Mouse (Mus musculus) fibroblast of lung, adult 2 months (primary cell): ENCODE results near the gene Adra2b.
A peak's percentile ranks its signal among the peaks of the same experiment; 100 is the strongest.

Experiments
- DNase-seq: peaks from one replicate; pipeline ENCODE4 v3.0.0-alpha.2; 2011; ENCODE audit warnings: low read depth

Adra2b gene

DNA sequence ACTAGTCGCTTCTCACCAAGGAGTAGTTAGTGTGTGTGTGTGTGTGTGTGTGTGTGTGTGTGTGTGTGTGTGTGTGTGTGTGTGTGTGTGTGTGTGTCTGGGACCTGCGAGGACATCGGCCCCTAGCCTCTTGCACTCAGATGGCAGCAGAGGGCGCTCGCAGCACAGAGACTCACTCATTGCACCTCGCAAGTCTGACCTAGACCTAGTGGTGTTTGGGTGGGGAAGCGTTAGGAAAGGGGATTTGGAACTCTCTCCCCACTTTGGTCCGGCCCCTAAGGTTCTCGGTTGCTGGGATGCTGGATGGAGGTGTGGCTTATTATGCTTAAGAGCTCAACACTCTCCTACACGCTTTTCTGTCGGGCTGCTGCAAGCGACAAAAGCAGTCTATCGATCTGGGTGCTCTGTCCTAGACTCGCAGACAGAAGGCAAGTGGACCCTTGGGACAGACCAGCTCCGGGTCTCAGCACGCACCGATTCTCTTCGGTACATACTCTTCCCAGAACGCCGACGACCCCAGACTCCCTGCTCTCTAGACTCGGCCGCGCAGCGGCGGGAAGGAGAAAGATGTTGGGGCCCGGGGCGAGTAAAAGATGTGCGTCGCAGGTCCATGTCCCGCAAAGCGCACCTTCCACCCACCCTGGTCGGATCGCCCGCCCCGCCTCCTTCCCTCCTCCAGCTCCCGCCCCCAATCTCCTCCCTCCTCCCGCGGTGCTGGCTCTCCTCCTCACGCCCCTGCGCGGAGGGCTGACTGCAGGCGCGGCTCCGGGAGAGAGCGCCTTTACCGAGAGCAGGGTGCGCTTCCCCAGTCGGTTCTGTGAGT, at the start of gene Adra2b:
Gene Adra2b (plus strand): TSS at position 750 of the 823 bp plus-strand sequence.
- peak; percentile 46 for DNase-seq

DNA sequence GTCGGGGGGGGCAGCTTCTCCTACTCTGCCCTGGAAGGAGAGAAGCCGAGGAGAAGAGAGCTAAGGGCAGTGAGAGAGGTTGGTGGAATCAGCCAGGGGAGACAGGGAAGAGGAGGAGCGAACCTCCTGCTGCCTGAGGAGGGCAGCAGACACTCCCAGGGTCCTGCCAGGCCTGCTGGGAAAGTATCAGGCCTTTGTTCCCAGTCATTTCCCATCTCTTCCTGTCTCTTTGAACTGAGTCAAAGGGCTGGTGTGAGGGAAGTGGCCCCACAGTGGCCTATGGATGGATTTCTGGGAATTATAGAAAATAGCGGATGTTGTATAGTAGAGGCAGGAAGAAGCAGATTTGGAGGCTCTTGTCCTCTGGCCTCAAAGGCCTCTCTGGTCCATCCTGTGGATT, 49.1 kb upstream of the Adra2b start:
- DNase-seq: no peak

DNA sequence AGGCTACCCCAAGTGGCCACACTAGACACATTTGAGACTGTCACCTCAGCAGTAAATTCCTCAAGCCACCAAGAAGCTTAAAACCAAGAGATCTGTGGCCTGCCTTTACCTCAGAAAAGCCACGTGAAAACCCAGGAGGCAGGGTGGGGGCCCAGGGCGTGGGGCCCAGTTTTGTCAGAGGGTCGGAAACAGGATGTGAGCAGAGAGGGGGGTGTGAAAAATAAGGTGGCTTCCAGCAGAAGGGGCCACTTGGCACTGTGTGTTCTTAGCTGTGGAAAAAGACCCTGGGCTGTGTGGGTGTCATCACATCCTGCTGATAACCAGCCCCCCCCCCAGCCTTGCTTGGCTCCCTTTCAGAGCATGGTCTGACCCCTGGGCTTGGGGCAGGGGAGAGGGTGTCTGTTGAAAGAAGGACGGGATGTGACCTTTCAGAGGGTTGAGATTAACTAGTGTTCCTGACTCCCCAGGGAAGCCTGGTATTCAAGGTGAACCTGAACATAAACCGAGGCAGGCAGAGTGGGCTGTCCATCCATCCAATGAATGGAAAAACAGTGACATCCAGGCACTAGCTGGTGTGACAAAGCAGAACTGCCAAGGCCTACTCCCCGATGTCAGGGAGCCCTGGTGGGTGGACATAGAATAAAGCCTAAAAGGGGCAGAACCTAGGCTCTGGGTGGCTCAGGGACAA, 48.4 kb upstream of the Adra2b start:
- no peak for DNase-seq

DNA sequence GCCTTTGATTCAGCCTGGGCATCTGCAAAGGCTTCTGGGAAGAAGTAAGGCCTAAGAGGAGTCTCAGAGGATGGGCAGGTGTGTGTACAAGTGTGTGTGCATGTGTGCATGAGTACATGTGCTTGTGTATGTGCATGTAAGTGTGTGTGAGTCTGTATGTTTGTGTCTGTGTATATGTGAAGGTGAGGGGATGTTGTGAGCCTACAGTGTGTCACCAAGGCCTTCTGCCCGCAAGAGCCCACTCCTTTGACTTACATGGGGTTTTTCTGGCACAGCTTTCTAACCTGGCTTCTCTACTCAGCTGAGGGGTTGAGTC, 47.9 kb upstream of the Adra2b start:
- no peak for DNase-seq

DNA sequence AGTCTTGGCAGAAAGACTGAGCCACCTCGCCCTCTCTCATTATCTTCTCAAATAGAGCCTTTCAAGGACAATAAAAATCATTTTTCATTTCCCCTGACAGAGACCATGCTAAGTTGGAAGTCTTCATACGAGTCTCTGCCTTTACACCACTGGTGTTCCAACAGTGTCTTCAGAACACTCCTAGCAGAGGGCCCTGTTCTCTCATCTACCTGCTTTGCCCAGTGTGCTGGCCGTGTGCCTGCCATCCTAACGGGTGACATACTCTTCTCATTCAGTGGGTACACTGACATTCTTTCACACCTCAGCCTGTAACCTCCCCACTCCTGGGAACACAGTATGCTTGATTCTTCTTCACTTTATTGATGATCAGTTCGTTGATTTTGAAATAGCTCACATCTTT, 46.6 kb upstream of the Adra2b start:
- DNase-seq: no peak

DNA sequence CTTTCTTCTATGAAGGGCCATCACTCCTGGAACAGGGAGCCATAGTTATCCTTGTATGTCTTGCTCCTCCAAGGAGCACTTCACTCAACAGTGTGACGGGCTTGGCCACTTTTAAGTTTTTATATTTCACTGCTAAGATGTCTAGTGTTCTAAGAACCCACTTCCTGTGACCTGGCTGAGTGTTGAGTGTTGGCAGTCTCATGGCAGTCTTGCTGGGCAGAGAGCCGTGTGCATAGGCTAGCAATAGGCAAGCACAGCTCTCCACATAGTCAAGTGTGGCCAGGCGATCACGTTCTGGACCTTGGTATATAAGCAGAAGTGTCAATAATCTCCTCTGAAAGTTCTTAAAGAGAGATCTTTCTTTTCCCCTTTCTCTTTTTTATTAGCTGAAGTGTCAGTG, 44.9 kb upstream of the Adra2b start:
- DNase-seq: no peak

DNA sequence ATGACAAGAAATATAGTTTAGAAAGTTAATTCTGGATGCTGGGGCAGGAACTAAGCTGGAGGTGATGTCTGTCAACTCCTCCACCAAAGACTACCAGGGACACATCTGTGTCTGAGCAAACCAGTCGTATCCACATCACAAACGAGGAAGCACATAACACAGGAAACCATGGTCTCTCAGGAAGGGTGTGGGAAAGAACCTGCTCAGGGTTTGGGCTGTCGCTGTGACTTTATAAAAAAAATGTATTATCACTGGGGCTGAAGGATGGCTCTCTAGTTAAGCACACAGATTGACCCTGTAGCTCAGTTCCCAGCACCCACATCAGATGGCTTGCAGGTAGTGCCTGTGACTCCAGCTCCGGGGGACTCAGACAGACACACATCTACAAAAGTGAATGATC, 43.9 kb upstream of the Adra2b start:
- no peak for DNase-seq

DNA sequence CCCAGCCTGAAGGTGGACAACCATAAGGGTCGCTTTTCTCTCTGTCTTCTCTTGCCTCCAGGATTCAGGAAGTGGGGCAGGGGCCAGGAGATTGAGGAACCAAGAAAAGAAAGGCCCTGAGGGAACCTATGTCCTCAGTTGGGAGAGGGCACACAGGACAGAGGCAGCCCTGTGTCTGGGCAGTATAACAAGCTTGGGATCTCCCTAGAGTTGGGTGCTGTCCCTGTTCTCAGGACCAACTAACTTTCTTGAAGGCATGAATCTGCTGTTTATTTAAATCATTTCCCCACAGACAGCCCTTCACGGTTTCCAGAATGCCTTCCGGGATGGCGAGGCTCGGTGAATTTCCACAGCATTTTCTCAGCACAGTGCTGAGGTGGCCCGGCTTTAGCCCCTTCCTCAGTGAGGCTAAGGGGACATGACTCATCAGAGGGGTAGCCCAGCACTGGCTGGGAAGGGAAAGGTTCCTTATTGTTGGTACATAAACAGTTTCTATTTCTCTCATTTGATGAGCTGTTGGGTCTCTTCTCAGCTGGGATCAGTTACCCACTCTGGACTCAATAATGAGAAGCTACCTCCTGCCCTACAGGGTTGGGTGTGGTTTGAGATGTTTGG, 40.2 kb upstream of the Adra2b start:
- DNase-seq: no peak

DNA sequence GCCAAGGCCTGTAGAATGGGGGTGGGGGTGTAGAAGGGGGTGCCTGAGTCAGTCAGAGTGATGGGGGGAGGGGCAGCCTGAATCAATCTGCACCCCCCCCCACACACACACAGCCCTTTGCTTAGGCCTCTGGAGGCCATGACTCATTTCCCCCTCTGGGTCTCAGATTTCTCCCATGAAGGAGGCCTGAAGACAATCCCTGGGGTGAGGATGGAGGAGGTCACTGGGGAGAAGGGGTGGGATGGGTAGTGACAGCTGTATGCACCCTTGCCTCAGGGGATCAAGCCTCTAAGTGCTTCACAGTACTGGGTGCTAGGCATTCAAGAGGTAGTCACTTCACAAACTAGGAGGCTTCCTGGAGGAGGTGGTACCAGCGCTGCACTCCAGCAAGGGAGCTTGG, 39.3 kb upstream of the Adra2b start:
- DNase-seq: no peak

DNA sequence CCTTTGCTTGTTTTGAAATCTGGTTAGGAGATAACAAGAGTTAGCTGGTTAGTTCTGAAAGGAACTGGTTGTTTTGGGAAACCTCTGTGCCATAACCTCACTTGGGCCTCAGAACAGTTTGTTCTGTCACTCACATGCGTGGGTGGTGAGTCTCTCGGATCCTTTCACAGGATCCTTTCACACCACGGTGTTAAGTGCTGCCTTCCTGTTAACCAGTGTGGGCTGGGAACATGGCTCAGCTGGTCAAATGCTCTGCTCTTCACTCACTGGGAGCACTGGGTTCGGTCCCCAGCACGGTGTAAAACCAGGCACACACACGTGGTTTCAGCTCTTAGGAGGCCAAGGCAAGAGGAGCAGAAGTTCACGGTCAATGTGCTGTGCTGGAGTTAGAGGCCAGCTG, 38.6 kb upstream of the Adra2b start:
- no peak for DNase-seq

DNA sequence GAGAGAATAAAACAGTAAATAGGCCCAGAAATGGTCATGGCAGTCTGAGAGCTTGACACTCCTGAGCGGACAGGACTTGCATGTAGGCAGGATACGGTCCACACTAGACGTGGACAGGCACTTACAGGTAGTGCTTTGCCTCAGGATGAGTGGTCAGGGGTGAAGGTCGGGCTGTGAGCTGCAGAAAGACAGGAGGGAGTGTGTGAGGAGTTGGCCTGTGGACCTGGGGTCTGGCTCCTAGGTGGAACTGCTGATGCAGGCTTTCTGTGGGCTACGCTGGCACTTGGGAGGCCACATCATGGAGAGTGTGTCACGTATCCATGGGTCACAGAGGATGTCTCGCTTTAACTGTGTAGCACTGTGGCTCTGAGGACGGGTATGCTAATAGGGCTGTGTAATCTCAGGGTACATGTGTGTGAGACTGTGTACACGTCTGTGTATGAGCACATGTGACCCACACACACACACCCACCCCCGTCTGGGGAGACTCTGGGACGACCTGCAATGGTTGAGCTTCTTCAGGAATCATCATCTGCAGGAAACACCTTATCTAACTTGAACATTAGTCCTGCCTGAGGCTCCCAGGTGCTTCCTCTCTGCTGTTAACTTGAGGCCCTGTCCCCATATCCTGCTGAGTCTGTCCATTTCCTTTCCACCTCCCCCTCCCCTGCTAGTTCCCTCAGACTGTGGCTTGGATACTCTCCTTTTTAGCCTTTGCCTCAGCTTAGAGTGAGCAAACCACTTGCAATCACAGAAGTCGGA, 34.7 kb upstream of the Adra2b start:
- no peak for DNase-seq

DNA sequence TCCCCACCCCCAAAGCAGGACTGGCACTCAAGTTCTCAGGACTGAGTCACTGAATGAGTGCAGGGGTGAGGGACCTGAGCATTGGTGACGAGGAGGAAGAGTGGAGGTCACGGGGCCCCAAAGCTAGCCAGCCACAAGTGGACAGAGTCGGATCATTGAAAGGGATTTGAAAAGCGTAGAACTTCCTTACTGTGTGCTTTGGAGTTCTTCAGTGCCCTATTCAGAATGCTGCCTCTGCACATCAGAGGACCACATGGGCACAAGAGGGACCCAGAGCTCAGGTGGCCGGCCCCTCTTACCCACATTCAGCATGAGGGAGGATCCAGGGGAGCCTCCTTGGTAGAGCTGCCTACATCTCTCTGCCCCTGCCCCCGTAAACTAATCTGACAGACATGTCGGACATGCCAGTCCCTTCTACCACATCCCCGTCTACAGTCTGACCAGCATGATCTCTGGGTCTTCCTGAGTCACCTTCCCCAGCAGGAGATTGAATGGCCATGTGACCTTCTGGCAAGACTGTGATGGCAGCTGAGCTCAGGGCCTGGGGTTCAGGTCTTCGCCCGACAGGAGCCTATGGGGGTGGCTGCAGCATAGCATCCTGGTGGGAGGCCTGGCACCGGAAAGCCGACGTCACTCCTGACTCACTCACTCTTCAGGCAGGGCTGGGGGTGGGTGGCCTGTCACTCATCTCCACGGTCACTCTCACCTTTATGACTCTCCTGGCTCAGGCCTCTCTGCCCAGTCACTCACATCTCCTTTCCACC, 30.0 kb upstream of the Adra2b start:
- no peak for DNase-seq

DNA sequence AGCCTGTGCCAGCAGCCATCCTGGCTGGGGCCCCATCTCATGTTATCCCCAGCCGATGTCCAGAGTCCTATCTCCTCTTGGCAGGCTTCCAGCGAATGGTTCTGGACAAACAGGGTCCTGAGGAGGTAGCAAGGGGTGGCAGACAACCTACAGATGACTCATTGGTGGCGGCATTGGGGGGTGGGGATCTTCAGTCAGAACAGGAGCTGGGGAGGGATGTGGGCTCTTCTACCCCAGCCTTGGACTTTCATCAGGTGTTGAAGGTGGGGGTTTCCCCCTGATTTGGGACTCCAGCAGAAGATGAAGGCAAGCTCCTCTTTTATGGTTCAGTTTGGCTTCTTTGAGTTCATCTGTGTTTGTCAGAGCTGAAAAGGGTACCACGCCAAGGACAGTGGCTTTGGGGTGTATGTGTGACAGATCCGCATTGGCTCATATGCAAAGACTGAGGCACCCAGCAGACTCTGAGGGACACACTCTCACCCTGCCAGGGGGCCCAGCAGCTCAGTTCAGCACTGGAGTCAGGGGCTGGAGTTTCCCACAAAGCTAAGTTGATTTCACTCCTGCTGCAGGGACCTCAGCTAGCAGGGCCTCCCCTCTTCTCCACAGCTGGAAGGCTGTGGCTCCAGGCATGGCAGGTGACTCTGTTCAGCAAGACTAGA, 28.9 kb upstream of the Adra2b start:
- no peak for DNase-seq

DNA sequence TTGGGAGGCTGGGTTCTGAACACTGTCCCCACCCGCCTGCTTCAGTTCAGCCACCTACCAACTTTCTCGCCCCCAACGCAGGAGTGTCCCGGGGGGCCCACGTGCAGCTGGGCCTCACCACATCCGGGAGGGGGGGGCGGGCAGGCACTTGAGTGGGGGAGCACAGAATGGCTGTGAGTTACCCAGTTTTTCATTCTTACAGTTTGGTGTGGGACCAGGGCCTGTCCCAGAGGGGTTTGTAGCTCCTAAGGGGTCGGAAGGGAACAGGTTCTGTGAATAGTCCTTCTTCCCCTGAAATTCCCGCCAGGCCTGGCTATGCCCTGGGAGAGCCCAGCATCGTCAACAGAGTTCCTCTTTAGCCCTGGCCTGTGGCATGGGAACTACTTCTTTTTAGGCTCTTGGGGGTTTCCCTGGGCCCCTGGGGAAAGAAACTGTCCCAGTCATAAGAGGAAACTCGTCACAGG, 27.9 kb upstream of the Adra2b start:
- DNase-seq: no peak

DNA sequence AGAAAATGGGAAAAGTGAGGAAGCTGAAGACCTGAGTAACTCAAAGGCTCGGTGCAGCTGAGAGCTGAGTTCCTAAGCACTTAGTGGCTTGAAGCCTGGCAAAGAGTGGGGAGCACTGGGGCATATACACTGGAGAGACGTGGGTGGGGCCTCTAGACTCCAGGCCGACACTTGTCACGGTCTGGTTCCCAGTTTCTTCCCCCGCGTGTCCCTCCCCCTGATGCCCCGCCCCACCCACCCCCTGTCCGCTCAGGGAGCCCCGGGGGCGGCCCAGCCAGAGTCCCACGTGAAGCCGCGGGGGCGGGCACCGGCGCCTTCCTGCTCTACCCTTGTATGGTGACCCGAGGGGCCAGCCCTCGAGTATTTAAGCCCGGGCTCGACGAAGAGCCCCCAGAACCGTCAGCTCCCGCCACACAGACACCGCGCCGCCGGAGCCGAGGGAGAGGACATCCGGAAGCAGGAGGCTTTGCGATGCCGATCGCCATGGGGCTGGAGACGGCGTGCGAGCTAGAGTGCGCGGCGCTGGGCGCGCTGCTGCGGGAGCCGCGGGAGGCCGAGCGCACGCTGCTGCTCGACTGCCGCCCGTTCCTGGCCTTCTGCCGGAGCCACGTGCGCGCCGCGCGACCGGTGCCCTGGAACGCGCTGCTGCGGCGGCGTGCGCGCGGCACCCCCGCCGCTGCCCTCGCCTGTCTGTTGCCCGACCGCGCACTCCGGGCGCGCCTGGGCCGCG, 27.1 kb upstream of the Adra2b start, which contains the start of gene Dusp2:
Gene Dusp2 (plus strand): TSS at position 393 of the 730 bp plus-strand sequence.
- DNase-seq: no peak

DNA sequence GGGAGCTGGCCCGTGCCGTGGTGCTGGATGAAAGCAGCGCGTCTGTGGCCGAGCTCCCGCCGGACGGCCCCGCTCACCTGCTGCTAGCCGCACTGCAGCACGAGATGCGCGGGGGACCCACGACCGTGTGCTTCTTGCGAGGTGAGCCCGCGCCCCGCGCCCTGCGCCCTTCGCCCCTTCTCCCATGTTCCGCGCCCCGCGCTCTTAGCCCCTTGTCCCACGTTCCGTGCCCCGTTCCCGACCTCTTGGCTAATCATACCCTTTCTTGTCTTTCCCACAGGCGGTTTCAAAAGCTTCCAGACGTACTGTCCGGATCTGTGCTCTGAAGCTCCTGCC, 26.5 kb upstream of the Adra2b start:
- no peak for DNase-seq

DNA sequence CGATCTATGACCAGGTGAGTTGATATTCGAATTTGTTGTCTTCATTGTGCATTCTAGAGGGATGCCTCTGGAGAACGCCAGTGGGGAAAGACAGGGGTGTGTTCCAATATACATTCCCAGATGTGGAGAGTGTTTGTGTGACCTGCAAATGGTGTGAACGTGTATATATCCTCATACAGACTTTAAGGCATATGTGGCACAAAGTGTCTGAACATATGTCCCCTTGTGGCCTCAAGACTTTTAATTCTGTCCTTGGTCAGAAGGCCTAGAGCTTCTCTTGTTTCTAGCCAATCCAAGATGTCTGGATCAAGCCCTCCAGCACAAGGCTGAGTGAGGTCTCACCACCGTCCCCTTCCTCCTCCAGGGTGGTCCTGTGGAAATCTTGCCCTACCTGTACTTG, 26.1 kb upstream of the Adra2b start:
- no peak for DNase-seq

DNA sequence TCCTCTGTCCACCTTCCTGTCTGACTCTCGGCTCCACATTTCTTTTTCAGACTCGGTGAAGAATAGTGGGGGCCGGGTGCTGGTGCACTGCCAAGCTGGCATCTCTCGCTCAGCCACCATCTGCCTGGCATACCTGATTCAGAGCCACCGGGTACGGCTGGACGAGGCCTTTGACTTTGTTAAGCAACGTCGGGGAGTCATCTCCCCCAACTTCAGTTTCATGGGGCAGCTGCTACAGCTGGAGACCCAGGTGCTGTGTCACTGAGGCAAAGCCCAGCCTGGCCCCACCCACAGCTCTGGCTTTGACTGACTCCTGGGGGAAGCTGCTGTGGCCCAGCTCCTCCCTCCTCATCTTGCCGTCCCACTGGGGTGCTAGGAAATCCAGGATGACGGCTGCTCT, 25.5 kb upstream of the Adra2b start:
- DNase-seq: no peak

DNA sequence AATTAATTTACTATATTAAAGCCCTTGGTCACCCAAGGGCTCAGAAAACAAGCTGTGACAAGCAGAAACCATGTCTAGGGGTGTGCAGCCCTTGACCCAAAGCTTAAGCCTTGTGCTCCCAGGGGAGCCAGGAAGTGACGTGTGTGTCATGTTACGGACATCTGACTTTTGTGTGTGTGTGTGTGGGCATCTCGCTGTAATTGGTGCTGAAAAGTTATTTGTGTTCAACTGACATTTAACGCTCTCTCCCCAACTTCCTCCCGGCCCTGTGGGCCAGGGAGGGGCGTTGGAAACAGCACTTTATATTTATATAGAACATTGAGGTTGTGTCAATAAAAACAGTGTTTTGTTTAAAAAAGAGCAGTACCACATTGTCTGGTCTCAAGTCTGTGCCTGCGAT, 25.0 kb upstream of the Adra2b start:
- no peak for DNase-seq

DNA sequence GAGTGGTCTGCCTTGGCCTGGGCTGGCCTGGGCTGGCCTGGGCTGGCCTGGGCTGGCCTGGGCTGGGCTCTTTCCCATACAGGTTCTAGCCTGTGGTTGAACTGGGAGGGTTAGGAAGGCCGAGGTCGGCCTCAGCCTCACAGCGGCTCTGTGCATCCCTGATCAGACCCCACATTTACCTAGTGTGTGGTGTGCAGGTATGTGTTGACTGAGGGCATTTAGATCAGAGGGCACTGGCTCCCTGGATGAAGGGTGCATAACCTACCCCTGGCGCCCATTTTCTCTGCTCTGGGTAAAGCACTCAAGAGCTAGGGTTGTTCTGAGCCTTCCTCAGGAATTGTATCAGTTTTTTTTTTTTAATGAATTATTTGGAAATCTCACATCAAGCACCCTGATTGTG, 24.6 kb upstream of the Adra2b start, which contains the start of gene Astl:
Gene Astl (plus strand): TSS at position 224 of the 400 bp plus-strand sequence.
- DNase-seq: no peak

DNA sequence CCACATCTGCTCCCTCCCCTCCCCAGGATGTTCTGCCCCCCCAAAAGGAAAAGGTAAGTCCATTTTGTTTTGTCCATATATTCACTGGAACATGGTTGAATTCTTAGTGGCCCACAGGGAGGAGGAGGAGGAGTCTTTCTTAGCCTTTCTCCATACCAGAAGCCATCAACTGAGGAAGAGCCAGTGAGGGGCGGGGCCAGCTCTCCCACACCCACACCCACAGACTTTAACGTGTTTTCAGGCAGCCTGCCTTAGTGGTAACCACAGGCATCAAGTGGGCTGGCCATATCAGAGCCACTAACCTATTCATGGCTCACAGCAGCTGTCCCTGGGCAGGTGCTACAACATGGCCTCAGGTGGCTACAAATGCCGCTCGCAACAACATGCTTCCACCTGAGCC, 24.2 kb upstream of the Adra2b start:
- DNase-seq: no peak
